Comparison of ENCODE assay signal across 8 mouse cellular contexts in the genomic region with DNA sequence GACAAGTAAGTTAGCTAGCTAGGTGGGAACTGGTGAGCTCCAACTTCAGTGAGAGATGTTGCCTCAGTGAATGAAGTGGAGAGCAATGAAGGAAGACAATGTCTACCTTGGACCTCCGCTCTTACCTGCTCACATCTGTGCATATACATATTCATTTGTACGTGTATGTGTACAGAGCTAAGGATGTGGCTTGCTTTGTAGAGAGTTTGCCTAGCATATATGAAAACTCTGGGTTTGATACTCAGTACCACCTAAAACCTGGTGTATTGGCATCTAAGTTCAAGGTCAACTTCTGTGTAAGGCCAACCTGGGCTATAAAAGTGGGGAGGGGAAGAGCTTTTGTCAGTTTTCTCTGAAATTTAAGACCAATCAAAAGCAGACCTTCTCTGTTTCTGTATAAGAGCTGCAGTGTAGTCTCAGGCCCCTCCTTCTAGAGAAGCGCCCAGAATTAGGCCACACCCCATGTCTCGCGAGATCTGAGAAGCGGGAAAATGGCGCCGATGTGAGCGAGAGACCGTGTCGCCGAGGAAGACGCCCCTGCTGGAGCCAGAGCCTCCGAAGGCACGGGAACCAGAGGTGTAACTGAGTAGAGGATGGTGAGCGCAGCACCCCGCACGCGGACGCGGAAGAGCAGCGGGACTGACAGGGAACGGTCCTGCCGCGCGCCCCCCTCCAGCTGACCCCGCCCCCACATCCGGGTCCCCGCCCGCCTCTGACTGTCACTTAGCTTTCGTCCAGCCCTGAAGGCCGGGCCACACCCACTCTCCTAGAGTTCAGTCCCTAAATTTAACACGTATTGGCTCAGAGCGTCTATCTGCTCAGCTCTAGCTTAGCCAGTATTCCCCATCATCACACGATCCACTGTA. TPM values are rescaled to one million over a fixed set of nuclear protein-coding genes. Genes with fewer than 3 reads are reported as not detected.
DNase-seq lines count a peak whose midpoint lies in the region; ATAC-seq and TF ChIP-seq lines count a peak whose summit lies in the region.

Zfp414 (plus strand) TSS at position 470 of the 866 bp plus-strand sequence.

- H3K27ac ChIP-seq in forebrain, postnatal 0 days (ENCODE audit: low read depth, low read length): peak within 1 kb of the TSS; percentile 97
- peak within 1 kb of the TSS; percentile 99 for H3K27ac ChIP-seq in lung, embryonic 15.5 days

- no peaks in the 10 kb centered on the region for H3K27me3 ChIP-seq in G1E (ENCODE audit: insufficient read depth, low read length)
- H3K27me3 ChIP-seq in forebrain, postnatal 0 days (ENCODE audit: insufficient read depth, low read length): no peaks in the 10 kb centered on the region
- no peaks in the 10 kb centered on the region for H3K27me3 ChIP-seq in lung, embryonic 15.5 days

- DNase-seq in G1E (ENCODE audit: low spot score): peak; percentile 92
- DNase-seq in cerebellum, adult 18-20 months: peak; percentile 89 to 91
- DNase-seq in forebrain, postnatal 0 days: peak; percentile 96
- DNase-seq in heart, postnatal 4 days: peak; percentile 95
- peak; percentile 84 to 88 for DNase-seq in layer of hippocampus, adult 8-10 months (ENCODE audit: low spot score in 2 of 2)
- DNase-seq in ovary, adult 18-20 months (ENCODE audit: low spot score): peak; percentile 81
- peak; percentile 96 for DNase-seq in thymus, postnatal 0 days (ENCODE audit: low spot score)

- H3K9ac ChIP-seq in forebrain, postnatal 0 days: peak within 1 kb of the TSS; percentile 78
- peak within 1 kb of the TSS; percentile 81 for H3K9ac ChIP-seq in lung, embryonic 15.5 days

- no peaks in the 10 kb centered on the region for H3K9me3 ChIP-seq in G1E (replicated peaks)
- H3K9me3 ChIP-seq in forebrain, postnatal 0 days (ENCODE audit: low read length): no peaks in the 10 kb centered on the region
- no peaks in the 10 kb centered on the region for H3K9me3 ChIP-seq in lung, embryonic 15.5 days

- H3K4me3 ChIP-seq in G1E (ENCODE audit: low read depth, low read length): peak within 1 kb of the TSS; percentile 86
- peak within 1 kb of the TSS; percentile 59 for H3K4me3 ChIP-seq in forebrain, postnatal 0 days (ENCODE audit: low read depth, low read length)
- peak within 1 kb of the TSS; percentile 73 for H3K4me3 ChIP-seq in lung, embryonic 15.5 days

- peak within 1 kb of the TSS; percentile 71 for H3K4me2 ChIP-seq in forebrain, postnatal 0 days (ENCODE audit: low read depth)
- peak within 1 kb of the TSS; percentile 83 for H3K4me2 ChIP-seq in lung, embryonic 15.5 days

- peaks cover 42% of the 10 kb centered on the region for H3K36me3 ChIP-seq in G1E (replicated peaks)
- peaks cover 4% of the 10 kb centered on the region for H3K36me3 ChIP-seq in forebrain, postnatal 0 days (ENCODE audit: insufficient read depth)
- H3K36me3 ChIP-seq in lung, embryonic 15.5 days: peaks cover 15% of the 10 kb centered on the region

- H3K4me1 ChIP-seq in G1E (ENCODE audit: insufficient read depth, low read depth, low read length): peaks cover 32% of the 10 kb centered on the region
- H3K4me1 ChIP-seq in forebrain, postnatal 0 days (ENCODE audit: insufficient read depth): peaks cover 14% of the 10 kb centered on the region
- peaks cover 17% of the 10 kb centered on the region for H3K4me1 ChIP-seq in lung, embryonic 15.5 days

- 3% methylated on average over 31 of the region's 35 CpGs for WGBS in forebrain, postnatal 0 days
- 2% methylated on average over 34 of the region's 35 CpGs for WGBS in lung, embryonic 15.5 days

- no peak for TF ChIP-seq CTCF in G1E (IDR thresholded peaks at IDR 0.05; ENCODE audit: low read depth, low read length)
- no peak; the same call in 1 of the 2 replicates for TF ChIP-seq CTCF in forebrain, postnatal 0 days (IDR thresholded peaks at IDR 0.05; ENCODE audit: low read depth)

- peak; percentile 90 for ATAC-seq in G1E (ENCODE audit: extremely low read depth, insufficient number of reproducible peaks, low FRiP score, poor library complexity, severe bottlenecking)
- peak; percentile 98 for ATAC-seq in forebrain, postnatal 0 days
- peak; percentile 97 for ATAC-seq in lung, embryonic 15.5 days (ENCODE audit: borderline replicate concordance, extremely low read depth, low FRiP score, low TSS enrichment)

RNA-seq across cellular contexts. Expression of gene Zfp414, which starts in this region (rescaled TPM):
- total RNA-seq in G1E (2014; fragmentation: Nextera tagmentation) (34.7 and 66.1 TPM in 2 replicates), G1E (2017) (14.7 and 26.3 TPM in 2 replicates)
- 111 and 116 TPM in 2 replicates for polyA plus RNA-seq in G1E (2012)
- 31.2 and 58.8 TPM in 2 replicates for total RNA-seq in forebrain, postnatal 0 days (2014; rRNA removed)
- 71.8 and 72.0 TPM in 2 replicates for polyA plus RNA-seq in forebrain, postnatal 0 days (2015; fragmentation: Nextera tagmentation; extraction: Ambion mirVana)
- 10 to 100 TPM; 25.4 to 27.5 TPM for total RNA-seq in heart, postnatal 4 days (2021)
- total RNA-seq in layer of hippocampus, adult 8-10 months (2022): 10 to 100 TPM; 51.2 to 62.6 (median 52.6) TPM
- polyA plus RNA-seq in lung, embryonic 15.5 days (2015; fragmentation: Nextera tagmentation; extraction: Ambion mirVana): 36.6 and 40.6 TPM in 2 replicates
- 40.3 and 42.6 TPM in 2 replicates for polyA plus RNA-seq in thymus, postnatal 0 days (2015; fragmentation: Nextera tagmentation; extraction: Ambion mirVana)

Comparison
In these comparisons a context has a peak if more than half of its experiments do, and no peak if none do; other contexts are left out.
1. Peak in every context shown above with its lines: DNase-seq, ATAC-seq, H3K4me3 ChIP-seq and H3K27ac ChIP-seq.